Mouse (Mus musculus): ENCODE results near the gene Adgre5.
A peak's percentile ranks its signal among the peaks of the same experiment; 100 is the strongest.

Adgre5 gene

DNA sequence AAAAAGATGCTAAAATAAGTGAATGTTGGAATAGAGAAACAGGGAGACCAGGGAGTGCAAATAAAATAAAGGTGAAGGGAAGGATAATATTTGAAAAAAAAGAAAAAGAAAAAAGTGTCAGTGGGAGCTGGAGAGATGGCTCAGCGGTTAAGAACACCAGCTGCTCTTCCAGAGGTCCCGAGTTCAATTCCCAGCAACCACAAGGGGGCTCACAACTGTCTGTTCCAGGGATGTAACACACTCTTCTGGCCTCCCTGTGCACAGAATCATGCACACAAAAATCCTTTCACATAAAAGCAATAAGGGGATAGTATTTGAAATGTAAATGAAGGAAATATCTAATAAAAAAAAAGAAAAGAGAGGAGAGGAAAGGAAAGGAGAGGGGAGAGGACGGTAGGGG lies 13.0 kb upstream of the Adgre5 start:
- no peak for DNase-seq (ENCODE audit: low spot score)

- no peak for DNase-seq (ENCODE audit: low spot score)
These were observed 8.1 kb upstream of the Adgre5 start for GRCm38 (mm10) chr8:83749265-83749664.

DNA sequence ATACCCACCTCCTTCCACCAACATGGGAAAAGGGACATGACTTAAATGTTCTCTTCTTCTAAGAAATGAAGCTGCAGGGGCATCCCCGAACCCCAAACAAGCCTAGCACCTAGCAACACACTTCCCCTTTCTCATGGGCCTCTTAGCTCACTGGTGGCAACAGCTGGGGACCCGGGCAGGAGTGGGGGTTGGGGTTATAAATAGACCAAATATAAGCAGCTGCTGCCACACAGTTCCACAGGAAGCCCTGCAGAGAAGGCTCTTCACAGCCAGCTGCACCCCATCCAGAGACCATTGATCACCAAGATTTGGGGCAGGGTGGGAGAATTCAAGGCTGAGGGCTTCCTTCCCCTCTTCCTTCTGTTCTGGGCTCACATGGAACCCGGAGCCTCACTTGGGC lies 7.6 kb upstream of the Adgre5 start:
- no peak for DNase-seq (ENCODE audit: low spot score)

GRCm38 (mm10) chr8:83747661-83748346 lies 6.7 kb upstream of the Adgre5 start:
- no peak for DNase-seq (ENCODE audit: low spot score)

DNA sequence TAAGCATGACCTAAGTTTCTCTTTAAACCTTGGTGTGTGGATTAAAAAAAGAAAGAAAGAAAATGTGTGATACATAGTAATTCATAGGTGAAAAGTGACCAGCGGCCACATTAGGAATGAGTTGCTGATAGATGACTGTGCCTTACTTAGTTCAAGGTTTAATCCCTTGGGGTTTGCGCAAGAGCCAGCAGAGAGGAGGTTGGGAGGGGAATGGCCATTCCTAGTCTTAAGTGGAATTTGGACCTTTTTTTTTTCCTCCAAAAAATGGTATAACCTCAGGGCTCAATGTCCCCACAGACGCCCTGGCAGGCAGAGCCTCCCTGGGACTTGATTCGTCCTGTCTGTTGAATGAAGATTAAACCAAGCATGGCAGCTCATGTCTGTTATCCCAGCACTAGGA lies 2.9 kb upstream of the Adgre5 start:
- DNase-seq (ENCODE audit: low spot score), result no peak

DNA sequence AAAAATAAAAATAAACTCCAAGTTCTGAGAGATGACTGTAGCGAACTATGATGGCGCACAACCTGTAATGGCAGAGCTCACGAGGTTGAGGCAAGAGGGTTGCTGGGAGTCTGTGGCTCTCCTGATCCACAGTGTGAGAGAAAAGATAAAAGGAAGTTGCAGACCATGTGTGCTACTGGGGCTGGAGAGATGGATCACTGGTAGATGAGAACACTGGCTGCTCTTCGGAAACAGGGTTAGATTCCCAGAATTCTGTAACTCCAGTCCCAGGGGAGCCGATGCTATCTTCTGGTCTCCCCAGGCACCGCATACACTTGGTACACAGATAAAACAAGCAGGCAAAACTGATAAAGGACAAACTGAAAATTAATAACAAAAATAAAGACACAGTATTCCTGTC lies 1.8 kb upstream of the Adgre5 start:
- DNase-seq (ENCODE audit: low spot score), result no peak

GRCm38 (mm10) chr8:83741849-83742655 lies 926 bp upstream of the Adgre5 start:
- no peak for DNase-seq (ENCODE audit: low spot score)

DNA sequence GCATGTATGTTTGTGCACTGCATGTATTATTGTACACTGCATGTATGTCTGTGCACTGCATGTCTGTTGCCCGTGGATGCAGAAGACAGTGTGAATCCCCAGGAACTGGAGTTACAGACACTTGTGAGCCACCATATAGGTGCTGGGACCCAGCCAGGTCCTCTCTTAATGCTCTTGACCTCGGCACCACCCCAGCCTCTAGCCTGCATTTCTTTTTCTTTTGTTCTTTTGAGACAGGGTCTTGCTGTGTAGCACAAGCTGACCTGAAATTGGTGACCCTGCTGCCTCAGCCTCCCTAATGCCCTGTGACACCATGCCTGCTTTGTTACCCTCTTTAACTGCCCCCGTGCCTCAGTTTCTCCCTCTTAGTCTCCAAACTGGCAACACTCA lies 545 bp downstream of the Adgre5 start:
- DNase-seq (ENCODE audit: low spot score), result no peak

GRCm38 (mm10) chr8:83739711-83740468 lies 1.2 kb downstream of the Adgre5 start:
- no peak for DNase-seq (ENCODE audit: low spot score)

GRCm38 (mm10) chr8:83738949-83739710 lies 2.0 kb downstream of the Adgre5 start:
- DNase-seq (ENCODE audit: low spot score), result no peak

DNA sequence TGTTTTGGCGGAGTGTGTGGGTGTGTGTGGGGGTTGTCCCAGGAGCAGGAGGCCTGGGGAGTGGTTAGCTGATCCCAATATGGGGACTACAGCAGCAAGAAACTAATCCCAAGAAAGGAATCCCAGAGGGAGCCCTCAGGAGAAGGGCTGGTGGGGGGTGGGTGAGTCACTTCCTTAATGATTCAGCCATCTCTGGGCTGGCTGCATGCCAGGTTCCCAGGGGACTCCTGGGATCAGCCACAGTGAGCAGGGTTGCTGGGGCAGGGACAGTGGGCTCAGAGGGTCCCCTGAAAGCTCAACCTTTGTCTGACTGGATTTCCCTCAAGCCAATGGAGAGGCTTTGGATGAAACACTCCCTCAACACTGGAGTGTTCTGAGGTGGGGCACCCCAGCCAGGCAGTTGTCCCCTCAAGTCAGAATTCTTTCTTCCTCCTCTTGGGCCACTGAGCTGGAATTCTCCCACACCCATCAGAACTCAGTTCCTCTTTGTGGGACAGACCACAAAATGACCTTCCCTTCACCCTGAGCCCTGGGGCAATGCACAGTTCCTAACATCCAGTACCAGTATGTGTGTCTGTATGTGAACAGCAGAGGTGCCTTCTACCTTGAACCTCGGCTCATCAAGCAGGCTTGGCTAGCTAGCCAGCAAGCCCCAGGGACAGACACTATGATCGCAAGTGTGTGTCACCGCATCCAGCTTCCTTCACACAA lies 3.1 kb downstream of the Adgre5 start:
- DNase-seq (ENCODE audit: low spot score), result no peak

- no peak for DNase-seq (ENCODE audit: low spot score)
These were observed 3.8 kb downstream of the Adgre5 start for GRCm38 (mm10) chr8:83737346-83737745.

DNA sequence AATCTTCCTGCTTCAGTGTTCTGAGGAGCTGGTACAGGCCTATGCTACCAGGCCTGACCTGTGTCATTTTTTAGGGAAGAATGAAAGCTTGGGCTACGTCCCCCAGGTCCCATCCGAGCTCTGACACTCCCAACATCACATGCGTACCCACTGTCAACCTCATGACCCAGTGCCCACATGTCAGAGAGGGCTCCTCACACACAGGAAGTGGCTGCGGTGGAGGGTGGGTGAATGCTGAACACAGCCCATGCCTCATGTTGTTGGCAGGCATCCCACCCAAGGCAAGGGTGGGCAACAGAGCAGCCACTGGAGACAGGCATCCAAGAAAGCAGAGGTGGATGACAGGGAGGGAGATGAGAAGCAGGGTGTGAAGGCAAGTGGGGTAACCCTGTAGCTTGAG lies 4.4 kb downstream of the Adgre5 start:
- DNase-seq (ENCODE audit: low spot score), result no peak

DNA sequence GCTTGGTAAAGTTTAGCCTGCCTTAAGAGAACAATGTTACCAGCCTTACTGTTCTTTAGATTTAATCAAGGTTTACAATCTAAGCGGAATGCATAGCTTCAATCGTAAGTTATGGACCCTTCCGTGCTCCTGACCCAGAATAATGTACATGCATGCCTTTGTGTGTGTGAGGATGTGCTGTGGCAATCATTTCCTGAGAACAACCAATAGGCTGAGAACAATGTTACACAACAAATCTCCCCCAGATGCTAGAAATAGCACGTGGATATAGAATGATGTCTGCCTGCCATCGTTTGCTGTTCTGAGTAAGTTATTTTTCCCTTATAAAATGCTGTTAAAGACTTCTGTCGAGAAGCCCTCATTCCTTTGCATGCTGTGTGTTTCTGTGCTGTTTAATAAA lies 8.2 kb downstream of the Adgre5 start:
- no peak for DNase-seq (ENCODE audit: low spot score)

GRCm38 (mm10) chr8:83731906-83732305 lies 9.2 kb downstream of the Adgre5 start:
- no peak for DNase-seq (ENCODE audit: low spot score)

GRCm38 (mm10) chr8:83729009-83729807 lies 11.9 kb downstream of the Adgre5 start:
- DNase-seq (ENCODE audit: low spot score), result no peak

DNA sequence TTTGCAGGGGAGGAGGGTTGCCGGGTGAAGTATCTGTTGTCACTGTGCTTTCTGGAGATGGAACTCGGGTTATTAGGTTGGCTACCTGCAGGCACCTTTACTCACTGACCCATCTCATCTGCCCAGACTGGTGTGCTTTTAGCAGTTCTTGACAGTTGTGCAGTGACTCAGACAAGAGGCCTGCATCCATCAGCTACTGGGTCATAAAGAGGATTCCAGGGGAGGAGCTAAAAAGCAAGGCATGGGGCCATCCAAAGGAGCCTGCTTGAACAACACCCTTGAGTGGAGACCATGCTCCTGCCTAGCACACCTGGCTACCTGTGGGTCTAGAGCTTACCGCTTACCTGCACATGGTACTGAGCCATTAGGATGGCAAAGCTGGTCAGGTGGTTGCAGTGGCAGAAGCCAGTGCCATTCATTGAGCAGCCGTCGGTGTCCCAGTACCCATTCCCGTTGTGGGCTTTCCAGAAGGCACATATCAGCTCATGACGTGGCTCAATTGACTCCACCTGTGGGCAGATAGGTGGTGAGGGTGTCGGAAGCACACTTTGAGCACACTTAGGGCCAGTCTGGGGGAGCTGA lies 15.5 kb downstream of the Adgre5 start:
- DNase-seq (ENCODE audit: low spot score), result no peak

- DNase-seq (ENCODE audit: low spot score), result peak; percentile 59
These were observed 16.2 kb downstream of the Adgre5 start for GRCm38 (mm10) chr8:83724697-83725482.

GRCm38 (mm10) chr8:83723447-83724083 lies 17.6 kb downstream of the Adgre5 start:
- DNase-seq (ENCODE audit: low spot score), result no peak

Measured in layer of hippocampus, adult 9-10 months (tissue).